Mouse (Mus musculus): Measurements from ENCODE around the gene 3110040M04Rik. TPM values are rescaled to one million over a fixed set of nuclear protein-coding genes. Genes with fewer than 3 reads are reported as not detected.
A peak's percentile ranks its signal among the peaks of the same experiment; 100 is the strongest.
"Not testable (repeated sequence)": the region's sequence is repeated elsewhere in the genome, so short reads cannot be mapped to it uniquely, and the experiment has no call there.

3110040M04Rik gene
- polyA plus RNA-seq (2016; fragmentation: Nextera tagmentation; extraction: Ambion mirVana) = not detected in 2 replicates

DNA sequence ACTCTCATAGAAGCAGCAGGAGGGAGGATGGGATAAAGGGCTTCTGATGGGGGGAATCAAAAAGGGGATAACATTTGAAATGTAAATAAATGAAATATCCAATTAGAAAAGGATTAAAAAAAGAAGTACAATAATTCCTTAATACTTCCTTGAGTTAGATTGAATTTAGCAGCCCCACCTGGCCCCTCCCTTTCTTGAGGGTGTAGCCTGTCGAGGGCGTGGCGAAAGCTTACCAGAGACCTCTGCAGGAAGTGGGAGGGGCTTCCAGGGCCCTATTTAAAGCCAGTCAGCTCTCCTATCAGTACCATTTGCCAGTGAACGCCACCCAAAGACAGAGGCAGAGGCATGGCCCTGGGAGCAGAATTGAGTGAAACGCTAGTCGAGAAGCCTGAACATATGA is at the start of gene 3110040M04Rik:
3110040M04Rik (plus strand) TSS at position 304 of the 400 bp plus-strand sequence.
- not testable (repeated sequence) for H3K27me3 ChIP-seq (ENCODE audit: low read depth, poor library complexity, severe bottlenecking); H3K27ac ChIP-seq; DNase-seq (ENCODE audit: low spot score); H3K9me3 ChIP-seq (replicated peaks); H3K36me3 ChIP-seq; H3K4me1 ChIP-seq; H3K4me3 ChIP-seq
- no CpG with 5 or more reads among the region's 6 CpGs for WGBS

DNA sequence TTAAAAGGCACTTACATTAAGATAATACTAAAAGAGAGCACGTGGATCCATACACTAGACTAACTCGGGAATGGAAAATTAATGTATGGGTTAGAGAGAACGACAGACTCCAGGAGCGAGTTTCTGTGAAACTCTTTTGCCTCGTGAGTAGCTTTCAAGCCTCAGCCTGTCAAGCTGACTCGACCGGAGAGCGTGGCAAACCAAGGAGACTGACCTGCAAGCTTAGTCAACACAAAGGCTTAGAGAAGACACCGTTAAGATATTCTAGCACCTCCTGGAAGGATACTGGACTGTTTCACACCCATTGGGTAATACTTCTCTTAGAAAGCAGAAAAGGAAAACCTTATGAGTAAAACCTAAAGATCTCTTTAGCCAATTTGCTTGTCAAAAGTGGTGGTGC is 49.8 kb upstream of the 3110040M04Rik start:
- not testable (repeated sequence) for H3K9me3 ChIP-seq (replicated peaks); H3K27ac ChIP-seq; H3K27me3 ChIP-seq (ENCODE audit: low read depth, poor library complexity, severe bottlenecking); DNase-seq (ENCODE audit: low spot score); H3K4me3 ChIP-seq; H3K36me3 ChIP-seq
- 93% methylated on average over 9 of the region's 9 CpGs for WGBS
- H3K4me1 ChIP-seq = peaks cover 10% of the 10 kb centered on the region

DNA sequence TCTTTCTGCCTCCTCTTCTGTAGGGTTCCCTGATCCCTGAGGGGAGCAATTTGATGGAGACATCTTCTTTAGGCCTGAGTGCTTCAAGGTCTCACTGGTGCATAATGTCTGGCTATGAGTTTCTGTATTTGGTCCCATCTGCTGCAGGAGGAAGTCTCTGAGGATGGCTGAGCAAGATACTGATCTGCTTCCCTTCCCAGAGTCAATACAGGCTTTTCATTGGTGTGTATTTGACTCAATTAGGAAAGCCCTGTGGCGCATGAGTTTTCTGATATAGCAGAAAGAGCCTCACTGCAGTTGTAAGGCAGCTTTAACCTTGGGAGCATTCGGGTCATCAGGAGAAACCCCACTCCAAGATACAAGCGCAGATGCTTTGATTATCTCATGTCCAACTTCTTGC is 47.8 kb upstream of the 3110040M04Rik start:
- Histone ChIP-seq H3K4me1 (peaks cover 20% of the 10 kb centered on the region), H3K27ac (no peak overlapping the region), H3K9me3 (replicated peaks) (no peaks in the 10 kb centered on the region), H3K27me3 (ENCODE audit: low read depth, poor library complexity, severe bottlenecking) (no peaks in the 10 kb centered on the region), H3K36me3 (no peaks in the 10 kb centered on the region), H3K4me3 (no peak overlapping the region)
- 93% methylated on average over 3 of the region's 3 CpGs for whole genome bisulfite sequencing
- DNase-seq (ENCODE audit: low spot score) = no peak

DNA sequence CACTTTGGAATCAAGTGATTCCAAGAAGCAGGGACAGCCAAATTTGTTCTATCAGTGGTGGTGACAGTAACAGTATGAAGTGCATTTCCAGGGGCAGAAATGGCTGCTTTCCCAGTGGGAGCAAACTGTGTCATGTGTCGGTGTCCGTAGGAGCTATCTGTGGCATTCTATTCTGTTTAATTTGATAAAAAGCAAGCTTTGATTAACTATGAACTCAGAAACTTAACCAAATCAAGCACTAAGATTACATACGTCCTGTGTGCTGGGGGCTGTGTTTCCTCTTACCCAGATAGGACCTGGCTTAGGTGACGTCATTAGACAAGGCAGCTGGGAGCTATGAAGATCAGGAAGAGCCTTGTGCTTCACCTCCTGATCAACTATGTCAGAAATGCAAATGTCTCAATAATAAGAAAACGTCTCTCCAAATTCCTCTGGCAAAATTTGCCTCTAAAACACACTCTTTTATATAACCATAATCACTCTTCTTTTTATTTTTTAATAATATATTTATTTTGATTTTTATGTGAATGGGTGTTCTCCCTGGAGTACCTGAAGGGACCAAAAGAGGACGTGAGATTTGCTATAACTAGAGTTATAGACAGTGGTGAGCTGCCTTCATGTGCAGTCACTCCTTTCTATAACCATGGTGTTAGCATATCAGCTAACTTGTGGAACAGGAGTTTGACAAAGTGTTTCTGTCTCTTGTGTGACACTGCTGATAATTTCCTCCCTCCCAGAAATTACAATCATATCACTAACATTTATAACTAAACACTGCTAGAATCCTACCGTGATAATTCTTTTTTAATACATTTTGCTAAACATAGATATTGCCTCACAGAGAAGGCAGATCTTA is 46.9 kb upstream of the 3110040M04Rik start:
- no peak overlapping the region for H3K27ac ChIP-seq
- H3K27me3 ChIP-seq (ENCODE audit: low read depth, poor library complexity, severe bottlenecking) = no peaks in the 10 kb centered on the region
- no peaks in the 10 kb centered on the region for H3K36me3 ChIP-seq
- H3K4me3 ChIP-seq = no peak overlapping the region
- WGBS = 87% methylated on average over 7 of the region's 7 CpGs
- no peak for DNase-seq (ENCODE audit: low spot score)
- H3K9me3 ChIP-seq (replicated peaks) = no peaks in the 10 kb centered on the region
- H3K4me1 ChIP-seq = peaks cover 20% of the 10 kb centered on the region

DNA sequence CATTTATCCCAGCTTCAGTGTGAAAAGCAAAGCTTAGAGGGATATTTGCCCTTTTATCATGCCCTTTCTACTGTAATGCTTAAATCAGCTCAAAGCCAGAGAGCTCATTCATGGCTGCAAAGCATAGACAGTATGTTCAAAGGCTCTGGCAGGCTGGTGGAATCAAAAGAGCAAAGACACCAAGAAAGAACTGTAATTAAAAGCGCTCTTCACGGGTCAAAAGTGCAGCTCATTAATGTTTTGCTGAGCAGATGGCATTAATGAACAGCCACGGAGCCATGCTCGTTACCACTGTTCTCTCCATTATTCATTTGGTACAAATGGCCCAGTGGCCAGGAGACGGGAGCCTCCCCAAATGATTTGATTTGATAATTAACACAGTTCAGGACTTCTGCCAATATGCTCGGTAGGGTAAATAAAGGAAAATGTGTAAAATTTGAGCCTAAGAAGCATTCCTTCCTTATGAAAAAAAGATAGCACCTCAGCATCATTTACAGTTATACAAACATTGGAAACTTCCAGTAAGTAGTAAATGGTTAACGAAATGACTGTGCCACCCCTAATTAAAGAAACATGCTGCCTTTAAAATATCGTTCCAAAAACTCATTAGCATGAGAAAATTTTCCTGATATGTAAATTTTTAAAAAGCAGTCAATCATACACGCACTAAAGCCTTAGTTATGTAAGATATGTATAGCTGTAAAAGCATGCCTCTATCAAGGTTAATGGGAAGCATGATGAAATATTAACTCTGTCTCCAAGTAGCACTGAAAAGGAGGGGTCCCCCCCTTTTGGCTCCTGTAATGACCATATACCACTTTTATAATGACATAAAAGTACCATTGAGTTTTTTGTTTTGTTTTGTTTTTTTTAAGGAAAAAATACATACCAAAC is 45.7 kb upstream of the 3110040M04Rik start:
- Histone ChIP-seq H3K27me3 (ENCODE audit: low read depth, poor library complexity, severe bottlenecking) (no peaks in the 10 kb centered on the region), H3K4me3 (no peak overlapping the region), H3K27ac (no peak overlapping the region), H3K36me3 (no peaks in the 10 kb centered on the region), H3K9me3 (replicated peaks) (no peaks in the 10 kb centered on the region), H3K4me1 (peaks cover 20% of the 10 kb centered on the region)
- 46% methylated on average over 9 of the region's 9 CpGs for WGBS
- no peak for DNase-seq (ENCODE audit: low spot score)

DNA sequence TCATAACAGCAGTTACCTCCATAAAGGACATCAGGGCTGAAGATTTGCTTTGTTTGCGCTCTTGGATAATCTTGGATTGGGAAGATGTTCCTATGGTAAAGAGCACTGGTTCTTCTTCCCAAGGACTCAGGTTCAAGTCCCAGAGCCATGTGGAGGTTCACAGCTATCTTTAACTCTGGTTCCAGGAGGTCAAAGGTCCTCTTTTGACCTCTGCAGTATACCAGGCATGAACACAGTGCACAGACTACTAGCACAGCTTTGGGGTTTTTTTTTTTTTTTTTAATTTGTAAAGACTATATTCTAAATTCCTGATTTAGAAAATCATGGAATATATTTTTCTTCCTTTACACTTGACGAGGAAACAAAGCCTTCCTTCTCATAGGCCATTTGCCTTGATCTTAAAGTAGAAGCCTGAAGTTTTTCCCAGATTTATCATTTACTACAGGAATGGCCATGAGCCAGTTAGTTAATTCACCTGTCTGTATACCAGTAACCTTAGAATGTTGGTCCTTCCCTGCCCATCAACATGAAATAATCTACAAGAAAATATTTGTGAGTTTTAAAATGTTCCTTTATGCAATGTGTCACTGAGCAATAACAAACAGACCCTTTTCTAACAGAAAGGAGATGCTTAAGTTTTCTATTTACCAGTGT is 44.9 kb upstream of the 3110040M04Rik start:
- DNase-seq (ENCODE audit: low spot score) = no peak
- Histone ChIP-seq H3K27ac (no peak overlapping the region), H3K9me3 (replicated peaks) (no peaks in the 10 kb centered on the region), H3K27me3 (ENCODE audit: low read depth, poor library complexity, severe bottlenecking) (no peaks in the 10 kb centered on the region), H3K4me1 (peaks cover 20% of the 10 kb centered on the region), H3K36me3 (no peaks in the 10 kb centered on the region), H3K4me3 (no peak overlapping the region)
- 78% methylated on average over 2 of the region's 2 CpGs for WGBS

DNA sequence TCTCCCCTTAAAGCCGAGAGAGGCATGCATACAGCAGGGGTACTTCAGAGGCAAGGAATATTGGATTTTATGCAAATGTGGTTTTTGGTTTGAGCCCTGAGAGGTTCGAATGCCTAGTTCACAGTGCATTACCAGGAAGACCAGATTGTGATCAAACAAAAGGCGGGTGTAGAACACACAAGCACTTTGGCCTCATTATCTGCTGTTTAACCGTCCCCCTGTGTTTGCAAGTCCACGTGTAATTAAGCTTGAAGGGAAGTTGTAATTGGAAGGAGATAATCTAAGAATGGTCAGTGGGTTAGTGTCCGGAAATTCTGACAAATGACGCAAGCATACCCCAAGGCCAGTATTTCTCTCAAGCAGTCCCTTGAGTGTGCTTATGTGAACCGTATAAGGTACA is 37.9 kb upstream of the 3110040M04Rik start:
- no peak for DNase-seq (ENCODE audit: low spot score)
- H3K27ac ChIP-seq = 0 out of 2 replicates have a peak overlapping the region, but pooled peaks have one; percentile 14
- peaks cover 24% of the 10 kb centered on the region for H3K4me1 ChIP-seq
- H3K9me3 ChIP-seq (replicated peaks) = no peaks in the 10 kb centered on the region
- no peak overlapping the region for H3K4me3 ChIP-seq
- 43% methylated on average over 8 of the region's 8 CpGs for WGBS
- H3K27me3 ChIP-seq (ENCODE audit: low read depth, poor library complexity, severe bottlenecking) = no peaks in the 10 kb centered on the region
- no peaks in the 10 kb centered on the region for H3K36me3 ChIP-seq

DNA sequence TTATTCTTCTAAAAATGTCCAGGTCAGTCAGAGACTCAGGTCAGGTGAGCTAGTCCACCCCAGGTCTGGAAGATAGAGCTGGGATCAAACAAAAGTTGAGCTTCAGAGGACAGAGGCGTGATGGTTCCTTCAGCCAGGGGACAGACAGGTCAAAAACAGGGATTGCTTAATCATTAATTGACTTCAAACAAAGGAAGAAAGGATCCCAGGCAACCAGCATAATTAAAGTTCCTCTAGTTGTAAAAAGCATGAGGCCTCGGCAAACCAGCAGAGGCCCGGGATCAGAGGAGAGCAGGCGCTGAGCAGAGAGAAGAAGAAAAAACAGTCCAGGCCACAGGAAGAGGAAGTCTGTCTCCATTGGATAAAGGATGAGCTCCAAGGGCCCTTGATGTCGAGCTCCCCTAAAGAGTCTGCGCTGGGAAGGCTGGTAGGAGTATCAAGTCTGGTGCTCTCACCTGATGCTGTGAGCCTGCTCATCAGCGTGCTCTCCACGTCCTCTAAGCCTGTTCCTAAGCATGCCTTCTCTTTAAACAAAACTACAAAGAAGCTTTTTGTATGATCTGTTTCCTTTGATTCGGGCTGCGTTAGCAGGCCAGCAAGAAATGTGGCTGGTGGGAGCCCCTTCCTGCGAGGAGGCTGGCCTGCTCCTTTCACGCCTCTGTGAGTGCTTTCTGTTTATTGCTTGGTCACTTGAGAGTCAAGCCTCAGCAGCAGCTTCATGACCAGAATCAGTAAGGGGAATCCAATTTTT is 36.4 kb upstream of the 3110040M04Rik start:
- Histone ChIP-seq H3K27me3 (ENCODE audit: low read depth, poor library complexity, severe bottlenecking) (no peaks in the 10 kb centered on the region), H3K27ac (peak overlapping the region; percentile 71), H3K4me1 (peaks cover 24% of the 10 kb centered on the region), H3K9me3 (replicated peaks) (no peaks in the 10 kb centered on the region), H3K4me3 (no peak overlapping the region), H3K36me3 (no peaks in the 10 kb centered on the region)
- 25% methylated on average over 12 of the region's 12 CpGs for WGBS
- no peak for DNase-seq (ENCODE audit: low spot score)

DNA sequence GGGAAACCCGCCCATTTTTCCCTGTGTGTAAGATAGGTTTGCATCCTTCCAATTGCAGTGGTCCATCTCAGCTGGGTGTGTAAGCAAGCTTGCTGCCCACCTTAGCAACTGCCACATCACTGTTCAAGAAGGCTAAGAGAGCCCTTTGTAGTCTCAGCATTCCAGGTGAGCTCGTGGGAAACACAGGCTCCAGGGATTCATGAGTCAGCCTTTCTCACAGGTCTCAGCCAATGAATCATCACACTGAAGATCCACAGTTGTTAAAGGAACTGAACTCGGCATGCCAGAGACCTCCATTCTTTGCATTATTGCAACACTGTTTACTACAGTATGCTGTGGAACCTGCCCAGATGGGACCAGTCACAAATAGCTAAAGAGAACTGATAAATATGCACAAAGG is 35.3 kb upstream of the 3110040M04Rik start:
- no peak overlapping the region for H3K27ac ChIP-seq
- H3K4me1 ChIP-seq = peaks cover 24% of the 10 kb centered on the region
- no peak for DNase-seq (ENCODE audit: low spot score)
- H3K27me3 ChIP-seq (ENCODE audit: low read depth, poor library complexity, severe bottlenecking) = no peaks in the 10 kb centered on the region
- no peaks in the 10 kb centered on the region for H3K9me3 ChIP-seq (replicated peaks)
- no peaks in the 10 kb centered on the region for H3K36me3 ChIP-seq
- 79% methylated on average over 3 of the region's 3 CpGs for WGBS
- no peak overlapping the region for H3K4me3 ChIP-seq

DNA sequence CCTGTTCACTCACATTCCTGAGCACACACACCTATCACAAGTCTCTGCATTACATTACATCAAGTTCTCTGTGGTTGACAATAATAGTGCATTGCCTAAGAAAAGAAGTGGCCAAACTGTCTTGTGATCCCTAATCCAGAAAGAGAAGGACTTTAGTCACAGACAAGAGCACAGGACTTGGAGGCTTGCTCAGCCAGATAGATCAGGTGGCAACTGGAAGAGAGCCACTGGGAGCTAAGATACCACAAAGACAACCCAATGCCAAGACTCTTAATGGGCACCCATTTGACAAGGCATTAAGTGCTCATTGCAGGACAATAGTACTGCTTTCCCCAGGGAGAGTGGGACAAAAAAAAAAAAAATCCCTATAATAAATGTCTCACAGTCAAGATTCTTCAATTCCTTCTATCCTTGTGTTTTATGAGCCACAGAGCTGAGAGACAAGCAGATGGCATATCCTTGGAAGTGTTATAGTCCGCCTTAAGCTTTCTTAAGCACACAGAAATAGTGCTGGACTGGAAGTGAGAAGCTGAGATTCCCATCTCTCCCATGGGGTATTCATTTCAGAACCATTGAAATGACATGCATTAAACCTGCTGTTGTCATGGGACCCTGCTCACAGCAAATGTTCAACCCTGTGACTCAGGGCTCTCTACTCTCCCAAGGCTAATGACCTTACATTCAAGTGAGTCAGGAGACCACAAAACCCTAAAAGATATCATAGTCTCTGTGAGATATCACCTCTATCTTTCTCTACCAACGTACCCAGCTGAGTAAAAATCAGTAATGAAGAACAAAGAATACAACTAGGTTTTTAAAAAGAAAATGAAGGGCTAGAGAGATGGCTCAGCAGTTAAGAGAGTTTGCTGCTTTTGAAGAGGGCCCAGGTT is 32.1 kb upstream of the 3110040M04Rik start:
- no peaks in the 10 kb centered on the region for H3K9me3 ChIP-seq (replicated peaks)
- no peak for DNase-seq (ENCODE audit: low spot score)
- H3K36me3 ChIP-seq = no peaks in the 10 kb centered on the region
- no peaks in the 10 kb centered on the region for H3K27me3 ChIP-seq (ENCODE audit: low read depth, poor library complexity, severe bottlenecking)
- no peak overlapping the region for H3K27ac ChIP-seq
- 92% methylated on average over 2 of the region's 2 CpGs for WGBS
- H3K4me1 ChIP-seq = peaks cover 13% of the 10 kb centered on the region
- no peak overlapping the region for H3K4me3 ChIP-seq

DNA sequence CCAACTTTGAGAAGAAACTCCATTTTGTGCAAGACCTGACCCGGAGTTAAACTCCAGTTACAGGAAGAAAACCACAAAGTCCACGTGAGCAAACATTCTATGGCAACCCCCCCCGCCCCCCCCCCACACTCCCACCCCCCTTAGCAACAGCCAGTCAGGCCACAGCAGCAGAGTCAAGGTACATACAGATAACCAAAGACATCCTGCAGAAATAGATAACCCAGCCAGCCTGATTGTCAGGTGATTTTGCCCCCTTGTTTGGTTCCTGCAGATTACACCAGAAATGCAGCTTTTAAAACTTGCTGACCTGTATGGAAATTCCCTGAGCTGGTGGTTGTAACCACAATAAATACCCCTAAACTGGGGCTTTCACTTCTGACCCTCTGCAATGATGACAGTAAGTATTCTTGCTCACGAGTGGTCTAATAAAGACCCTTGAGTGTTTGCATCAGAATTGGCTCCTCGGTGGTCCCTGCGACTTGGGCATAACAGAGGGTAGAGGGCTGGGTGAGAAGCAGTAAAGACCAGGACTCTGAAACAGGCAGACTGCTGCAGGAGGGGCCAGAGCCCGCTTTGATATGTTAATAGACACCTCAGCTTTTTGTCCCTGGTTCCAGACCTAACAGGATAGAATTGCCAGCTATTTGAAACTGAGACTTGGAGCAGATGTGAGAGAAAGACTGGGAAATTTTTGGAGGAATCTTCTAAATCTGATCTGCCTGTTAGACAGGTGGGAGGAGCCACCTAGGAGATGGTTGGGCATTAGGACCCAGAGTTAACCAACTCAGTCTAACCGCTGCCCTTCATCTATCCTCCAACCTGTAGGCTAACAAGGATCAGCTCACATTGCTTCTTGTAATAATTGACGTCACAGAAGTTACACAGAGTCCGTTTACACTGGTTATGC is 26.6 kb upstream of the 3110040M04Rik start:
- H3K9me3 ChIP-seq (replicated peaks) = no peaks in the 10 kb centered on the region
- no peaks in the 10 kb centered on the region for H3K36me3 ChIP-seq
- H3K4me3 ChIP-seq = peak overlapping the region; percentile 43
- WGBS = 12% methylated on average over 10 of the region's 10 CpGs
- no peaks in the 10 kb centered on the region for H3K27me3 ChIP-seq (ENCODE audit: low read depth, poor library complexity, severe bottlenecking)
- H3K4me1 ChIP-seq = peaks cover 16% of the 10 kb centered on the region
- no peak for DNase-seq (ENCODE audit: low spot score)
- peak overlapping the region; percentile 59; the same call in 1 of the 2 replicates for H3K27ac ChIP-seq

Measured in limb, embryonic 10.5 days (tissue).